Mouse (Mus musculus) left cerebral cortex, postnatal 10 days (tissue): ENCODE results near the gene Aspn. TPM values are rescaled to one million over a fixed set of nuclear protein-coding genes. Genes with fewer than 3 reads are reported as not detected.
A peak's percentile ranks its signal among the peaks of the same experiment; 100 is the strongest.
"Not testable (repeated sequence)": the region's sequence is repeated elsewhere in the genome, so short reads cannot be mapped to it uniquely, and the experiment has no call there.

Source experiments
- DNase-seq, 2 experiments: peaks; one replicate each; pipeline ENCODE4 v3.0.0; 2021 to 2022; ENCODE audit warnings: low spot score in 2 of 2, mixed read lengths in 1 of 2; ENCODE audit errors: extremely low spot score in 1 of 2
- intact Hi-C: fragments of 180-260 bp; cut with DNase I; formaldehyde crosslinking; loops from one replicate; pipeline ENCODE4 v1.15.1; 2025
- total RNA-seq, 2 experiments: library from RNA; stranded (reverse); gene quantifications; 2 replicates each; pipeline ENCODE4 v1.2.3; 2021

Gene Aspn
- total RNA-seq, 2 experiments from 2014 or later: 1.2 to 1.4 TPM

DNA sequence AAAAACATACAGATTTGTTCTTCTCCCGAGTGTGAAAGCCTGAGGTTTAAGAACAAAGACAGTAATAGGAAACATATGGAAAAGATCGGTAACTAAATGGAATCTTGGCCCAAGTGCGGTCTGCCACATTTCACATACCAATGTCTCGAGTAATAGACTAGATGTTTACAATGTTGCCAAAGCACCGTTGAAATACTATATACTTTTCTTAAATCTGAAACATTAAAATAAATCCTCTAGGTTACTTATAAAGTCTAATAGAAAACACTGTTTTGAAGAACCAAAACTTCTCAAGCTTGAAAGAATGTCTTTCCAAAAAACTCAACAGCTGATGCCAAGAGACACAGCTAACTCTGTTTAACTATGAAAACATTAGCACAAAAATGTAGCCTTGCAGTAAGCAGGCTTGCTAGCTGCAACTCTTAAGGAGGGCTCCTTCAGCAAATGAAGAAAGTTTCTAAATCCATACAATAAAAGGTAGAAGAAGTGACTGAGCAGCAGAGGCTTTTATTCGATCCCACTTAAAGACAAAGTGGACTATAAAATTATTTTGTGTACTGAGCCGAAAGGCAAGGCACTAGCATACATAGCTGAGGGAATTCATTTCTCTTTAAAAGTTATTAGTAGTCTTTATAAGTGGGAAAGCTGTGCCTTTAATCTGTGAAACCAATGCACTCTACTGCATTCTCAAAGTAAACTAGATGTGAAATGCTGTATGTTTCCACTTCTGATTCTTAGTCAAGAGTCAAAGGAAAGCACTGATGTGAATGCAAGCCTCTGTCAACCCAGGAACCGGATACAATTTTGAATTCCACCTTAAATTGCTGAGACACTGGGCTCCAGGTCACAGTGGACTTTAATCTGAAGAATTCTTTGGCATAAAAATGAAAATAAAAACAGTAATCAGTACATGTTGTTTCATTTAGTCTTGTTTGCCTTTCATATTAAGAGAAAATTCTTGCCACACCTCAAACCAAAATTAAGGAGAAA, 37.6 kb downstream of the Aspn start, which contains the start of gene Omd:
Gene Omd (plus strand): TSS at position 922 of the 990 bp plus-strand sequence.
- DNase-seq: no peak
- intact Hi-C loops: no loop called here

DNA sequence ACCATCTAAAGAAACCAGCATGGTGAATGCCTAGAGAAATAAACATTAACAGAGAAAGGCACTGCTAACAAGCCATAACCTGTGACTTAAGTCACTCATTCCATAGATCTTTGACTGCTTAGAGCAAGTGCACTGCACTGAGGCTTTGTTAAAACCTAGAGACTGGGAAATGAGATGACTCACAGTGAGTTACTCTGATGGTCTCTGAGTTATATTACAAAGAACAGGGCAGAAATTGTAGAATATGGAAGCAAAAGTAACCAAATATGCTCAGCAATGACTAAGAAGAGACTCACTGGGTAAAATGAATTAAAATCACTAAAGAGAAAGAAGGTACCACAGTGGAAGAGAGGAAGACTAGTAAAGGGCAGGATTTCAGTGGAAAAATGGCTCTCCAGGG, 39.6 kb downstream of the Aspn start:
- DNase-seq: no peak
- intact Hi-C loops: no loop called here

DNA sequence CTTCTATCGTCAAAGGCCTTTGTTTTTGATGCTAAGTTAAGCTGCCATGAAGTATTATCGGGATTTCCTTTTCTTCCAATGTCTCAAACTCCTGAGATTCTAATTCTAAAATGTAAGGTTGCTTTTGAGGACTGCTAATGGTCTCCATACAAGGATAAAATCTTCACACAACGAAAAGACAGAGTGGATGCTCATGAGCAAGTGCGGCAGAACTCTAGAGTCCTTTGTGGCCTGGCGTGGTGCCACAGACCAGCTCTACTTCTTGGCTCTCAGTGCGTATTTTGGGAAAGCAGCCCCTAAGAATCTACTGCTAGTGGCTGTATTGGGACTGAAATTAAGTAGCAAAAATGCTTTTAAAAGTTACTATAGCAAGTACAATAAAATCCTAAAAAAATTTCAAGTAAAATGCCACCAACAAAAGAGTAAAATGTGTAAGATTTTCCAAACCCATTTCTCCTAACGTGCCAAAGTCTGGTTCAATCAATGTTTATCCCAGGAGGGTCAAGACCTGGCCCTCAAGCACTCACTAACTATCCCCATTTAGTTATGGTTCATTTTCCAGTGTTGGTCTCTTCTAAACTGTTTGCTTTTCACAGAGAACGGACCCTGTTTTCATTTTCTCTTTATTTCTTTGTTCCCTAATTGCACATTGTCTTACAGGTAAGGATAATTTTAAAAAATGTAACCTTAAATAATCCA, 40.2 kb downstream of the Aspn start:
- intact Hi-C loops: no loop called here
- peak in 1 of 2 experiments; percentile 43 for DNase-seq

DNA sequence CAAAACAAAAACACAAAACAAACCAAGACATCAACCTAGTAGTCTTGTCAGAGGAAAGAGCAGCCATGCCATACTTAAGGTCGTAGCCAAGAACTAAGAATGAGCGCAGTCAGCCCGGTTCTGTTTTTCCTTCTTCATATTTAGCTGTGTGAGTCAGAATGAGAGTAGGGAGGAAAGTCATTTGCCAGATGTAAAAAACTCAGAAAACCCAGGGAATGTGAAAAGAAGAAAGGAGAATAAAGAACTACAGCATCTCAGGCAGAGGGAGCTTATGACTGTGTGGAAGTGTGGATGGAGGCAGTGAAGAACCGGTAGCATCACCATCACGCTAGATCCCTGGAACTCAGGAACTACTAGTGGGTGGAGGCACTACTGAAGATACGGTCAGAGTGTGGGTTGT, 41.8 kb downstream of the Aspn start:
- intact Hi-C loops: no loop called here
- DNase-seq: no peak

DNA sequence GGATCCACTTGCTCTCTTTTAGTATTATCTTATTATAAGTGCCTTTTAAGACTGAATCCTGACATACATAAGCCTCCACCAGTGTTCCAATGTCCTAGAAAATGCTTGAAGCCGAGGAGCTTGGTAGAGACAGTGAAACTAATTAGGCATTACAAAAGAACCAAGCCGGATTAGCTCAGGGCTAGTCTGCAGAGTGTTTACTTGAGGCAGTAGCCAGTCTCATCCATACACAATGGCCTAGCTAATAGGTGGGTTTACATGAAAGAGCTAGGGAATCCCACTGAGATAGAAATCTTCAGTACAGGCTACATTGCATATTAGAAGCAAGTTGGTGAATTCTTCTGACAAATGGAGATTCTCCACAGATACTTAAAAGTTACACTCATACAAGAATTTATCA, 58.3 kb downstream of the Aspn start:
- intact Hi-C loops, DNase-seq: not testable (repeated sequence)

DNA sequence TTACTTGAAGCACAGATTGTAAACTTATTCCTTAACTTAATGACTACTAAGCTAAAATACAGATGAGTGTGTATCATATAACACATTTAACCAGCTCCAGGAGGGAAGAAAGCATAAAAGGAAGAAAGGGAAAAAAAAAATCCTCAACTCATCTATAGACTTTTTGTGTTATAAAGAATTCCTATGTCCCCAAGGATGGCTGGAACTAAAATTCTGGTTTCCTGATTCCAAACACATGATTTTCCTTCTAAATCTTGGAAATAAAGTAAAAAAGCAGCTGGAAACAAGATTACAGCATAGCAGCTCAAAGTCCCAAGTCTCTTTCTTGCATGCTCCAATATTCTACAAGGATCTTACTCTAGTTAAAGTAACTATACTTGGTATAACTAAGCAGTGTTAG, 59.4 kb downstream of the Aspn start:
- intact Hi-C loops: no loop called here
- DNase-seq: no peak

DNA sequence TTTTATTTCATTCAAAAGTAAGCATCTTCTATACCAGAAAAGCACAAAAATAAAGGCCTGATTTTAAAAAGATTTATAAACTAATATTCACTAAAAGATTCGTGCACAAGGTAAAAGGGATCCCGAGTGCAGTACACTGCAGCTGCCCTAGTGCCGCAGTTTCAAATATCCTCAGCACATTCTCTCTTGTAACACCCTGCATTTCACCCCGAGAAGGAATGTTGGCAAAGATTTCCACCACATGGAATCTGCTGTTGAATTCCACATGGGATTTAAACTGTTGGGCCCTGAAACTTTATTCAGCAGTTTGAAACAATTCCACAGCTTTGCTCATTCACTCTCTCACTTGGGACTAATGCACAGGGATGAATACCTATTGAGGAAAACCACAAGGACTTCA, 63.5 kb downstream of the Aspn start, which contains the start of gene Ogn:
Gene Ogn (plus strand): TSS at position 333 of the 400 bp plus-strand sequence.
- peak in 1 of 2 experiments; percentile 22 for DNase-seq
- intact Hi-C loops: no loop called here

DNA sequence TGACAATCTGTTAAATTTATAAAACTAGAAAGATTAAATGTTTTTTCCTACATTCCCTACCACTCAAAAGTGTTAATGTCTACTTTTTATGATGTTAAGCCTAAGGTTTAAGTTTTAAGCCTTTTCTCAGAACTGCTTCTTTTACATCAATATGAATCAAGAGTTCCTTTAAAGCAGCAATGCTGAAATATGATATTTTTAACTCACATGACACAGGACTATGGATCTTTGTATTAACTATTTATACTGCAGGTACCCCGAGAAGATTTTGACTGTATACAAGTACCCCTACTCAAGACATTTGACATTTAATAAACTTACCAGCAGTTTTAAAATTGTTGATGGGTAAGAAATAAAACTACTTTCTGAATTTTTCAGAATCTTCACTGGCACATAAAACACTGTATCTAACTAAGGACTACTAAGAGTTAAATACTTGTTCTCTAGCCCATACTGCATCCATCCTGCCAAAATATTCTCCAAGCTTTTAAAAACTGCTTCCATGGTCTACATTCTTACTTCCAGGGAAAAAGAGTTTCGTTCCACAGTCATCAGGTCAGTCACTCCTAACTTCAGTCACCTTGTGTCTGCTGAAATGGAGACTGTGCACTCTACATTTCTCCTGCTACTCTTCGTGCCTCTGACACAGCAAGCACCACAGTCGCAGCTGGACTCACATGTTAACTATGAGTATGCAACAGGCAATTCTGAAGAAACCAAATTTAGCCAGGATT, 64.5 kb downstream of the Aspn start:
- no peak for DNase-seq
- intact Hi-C loops: no loop called here

DNA sequence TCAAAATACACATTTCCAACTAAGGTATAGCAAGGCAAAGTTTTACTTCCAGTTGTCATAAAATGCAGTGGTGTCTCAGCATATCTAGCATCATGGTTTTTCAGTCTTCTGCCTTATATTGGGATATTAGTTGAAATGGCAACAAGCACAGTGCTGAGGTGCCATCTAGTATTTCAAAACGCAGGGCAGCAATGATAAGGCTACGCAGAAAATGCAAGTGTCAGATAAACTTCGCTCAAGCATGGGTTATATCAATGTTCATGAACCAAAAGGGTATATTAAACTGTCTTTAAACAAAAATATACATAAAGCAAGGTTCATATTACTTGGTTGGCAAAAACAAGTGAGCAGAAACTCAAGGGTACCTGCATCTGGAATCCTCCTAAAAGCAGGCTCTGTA, 72.8 kb downstream of the Aspn start:
- DNase-seq: no peak
- intact Hi-C loops: no loop called here

Other genes with a start within 250 kb of the Aspn start
- gene Fgd3, start 224.1 kb upstream of the Aspn start, total RNA-seq: 10 to 100 TPM in 1 of 2 experiments, 1 to 10 TPM in 1; 8.7 to 10.2 TPM
- gene Bicd2, start 202.9 kb upstream of the Aspn start, total RNA-seq: 10 to 100 TPM; 44.5 to 45.7 TPM
- 10 to 100 TPM; 12.7 to 13.8 TPM for gene Ippk, start 123.2 kb upstream of the Aspn start, total RNA-seq
- gene Tes3-ps, start 51.1 kb upstream of the Aspn start, total RNA-seq: 1 to 10 TPM; 1.4 to 1.6 TPM
- gene Ecm2, start 39.6 kb upstream of the Aspn start, total RNA-seq: 1 to 10 TPM; 1.3 to 1.9 TPM
- 1 to 10 TPM; 1.2 to 1.4 TPM for gene Omd, start 38.0 kb downstream of the Aspn start, total RNA-seq
- 1 to 10 TPM; 6.7 to 7.5 TPM for gene Ogn, start 63.6 kb downstream of the Aspn start, total RNA-seq
- gene Cenpp, start 108.3 kb downstream of the Aspn start, total RNA-seq: 1 to 10 TPM; 1.5 to 1.6 TPM
- gene Nol8, start 108.6 kb downstream of the Aspn start, total RNA-seq: 10 to 100 TPM; 19.8 to 24.7 TPM
- gene Iars, start 137.7 kb downstream of the Aspn start, total RNA-seq: 10 to 100 TPM; 69.2 to 70.4 TPM